In genomic region chr2:118711038-118711494, GRCm38 (mm10) we compare ENCODE assay signal across 7 mouse cellular contexts. TPM values are rescaled to one million over a fixed set of nuclear protein-coding genes. Genes with fewer than 3 reads are reported as not detected.
DNase-seq lines count a peak whose midpoint lies in the region; ATAC-seq and TF ChIP-seq lines count a peak whose summit lies in the region.

No protein-coding gene starts in this region.

- ATAC-seq in limb, embryonic 14.5 days (ENCODE audit: low FRiP score, low read depth), result peak; percentile 80
- ATAC-seq in midbrain, embryonic 16.5 days, result peak; percentile 73

- no peaks in the 10 kb centered on the region for H3K9me3 ChIP-seq in limb, embryonic 14.5 days (ENCODE audit: control insufficient read depth, low read length)
- no peaks in the 10 kb centered on the region for H3K9me3 ChIP-seq in midbrain, embryonic 16.5 days (replicated peaks; ENCODE audit: control insufficient read depth, low read length, poor library complexity, severe bottlenecking)

- peaks cover 58% of the 10 kb centered on the region for H3K27me3 ChIP-seq in limb, embryonic 14.5 days (ENCODE audit: control insufficient read depth, insufficient read depth, low read length)
- peaks cover 60% of the 10 kb centered on the region for H3K27me3 ChIP-seq in midbrain, embryonic 16.5 days (ENCODE audit: control insufficient read depth, insufficient read depth, low read depth, low read length)

- peaks cover 12% of the 10 kb centered on the region for H3K4me1 ChIP-seq in limb, embryonic 14.5 days (ENCODE audit: control insufficient read depth, insufficient read depth, low read length)
- H3K4me1 ChIP-seq in midbrain, embryonic 16.5 days (ENCODE audit: control insufficient read depth, insufficient read depth, low read length), result peaks cover 20% of the 10 kb centered on the region

- intact Hi-C loops in heart, postnatal 10 days (cut with DNase I), result no loop called here

- DNase-seq in ovary, postnatal 36 days (ENCODE audit: low spot score), result peak; percentile 63
- DNase-seq in ovary, postnatal 10 days (ENCODE audit: low spot score), result no peak
- peak; percentile 64 for DNase-seq in embryo, embryonic 10.5 days (ENCODE audit: low spot score)
- peak; percentile 54 to 64 for DNase-seq in heart, postnatal 10 days
- DNase-seq in limb, embryonic 14.5 days (ENCODE audit: low spot score), result peak; percentile 65
- DNase-seq in yolk sac, embryonic 10.5 days (ENCODE audit: low spot score), result peak; percentile 65

- TF ChIP-seq POLR2A in limb, embryonic 14.5 days (IDR thresholded peaks at IDR 0.05; ENCODE audit: borderline replicate concordance, extremely low read depth, insufficient read depth, insufficient read length), result no peak

- no peaks in the 10 kb centered on the region for H3K36me3 ChIP-seq in limb, embryonic 14.5 days (ENCODE audit: control insufficient read depth, insufficient read depth, low read length)
- no peaks in the 10 kb centered on the region for H3K36me3 ChIP-seq in midbrain, embryonic 16.5 days (ENCODE audit: control insufficient read depth, insufficient read depth, low read length)

- H3K4me2 ChIP-seq in limb, embryonic 14.5 days (replicated peaks; ENCODE audit: low read depth, low read length, severe bottlenecking), result peak overlapping the region; percentile 96
- H3K4me2 ChIP-seq in midbrain, embryonic 16.5 days (ENCODE audit: low read length), result peak overlapping the region; percentile 89

- peak overlapping the region; percentile 38; the same call in 1 of the 2 replicates for H3K9ac ChIP-seq in limb, embryonic 14.5 days (ENCODE audit: low read depth, low read length, severe bottlenecking)
- peak overlapping the region; percentile 59 for H3K9ac ChIP-seq in midbrain, embryonic 16.5 days (ENCODE audit: low read depth, low read length)

- no peak overlapping the region for H3K27ac ChIP-seq in limb, embryonic 14.5 days (replicated peaks; ENCODE audit: low read depth, low read length)
- no peak overlapping the region; the same call in 1 of the 2 replicates for H3K27ac ChIP-seq in midbrain, embryonic 16.5 days (ENCODE audit: low read length)

- peak overlapping the region; percentile 41 for H3K4me3 ChIP-seq in limb, embryonic 14.5 days (replicated peaks; ENCODE audit: low read length)
- peak overlapping the region; percentile 42 for H3K4me3 ChIP-seq in midbrain, embryonic 16.5 days (ENCODE audit: low read depth, low read length)

- 2% methylated on average over 30 of the region's 36 CpGs for WGBS in limb, embryonic 14.5 days
- under 1% methylated on average over 36 of the region's 36 CpGs for WGBS in midbrain, embryonic 16.5 days

RNA-seq across cellular contexts. Expression of gene Ankrd63, which starts 7.3 kb away (rescaled TPM):
- total RNA-seq in heart, postnatal 10 days (2021), result 1 to 10 TPM in 1 of 2 experiments, under 1 TPM in 1; 0.64 to 1.7 TPM
- 0.08 and 0.10 TPM in 2 replicates for polyA plus RNA-seq in limb, embryonic 14.5 days (2012; rRNA removed)
- 0.07 TPM in 1 of 2 replicates, not detected in the other for polyA plus RNA-seq in limb, embryonic 14.5 days (2014; fragmentation: Nextera tagmentation; extraction: Ambion mirVana)
- polyA plus RNA-seq in midbrain, embryonic 16.5 days (2015; fragmentation: Nextera tagmentation; extraction: Ambion mirVana), result not detected in 2 replicates

RNA-seq across cellular contexts. Expression of gene Plcb2, which starts 17.2 kb away (rescaled TPM):
- 1 to 10 TPM; 1.9 to 2.4 TPM for total RNA-seq in heart, postnatal 10 days (2021)
- 2.0 and 2.1 TPM in 2 replicates for polyA plus RNA-seq in limb, embryonic 14.5 days (2012; rRNA removed)
- 0.74 and 0.82 TPM in 2 replicates for polyA plus RNA-seq in limb, embryonic 14.5 days (2014; fragmentation: Nextera tagmentation; extraction: Ambion mirVana)
- 0.44 and 0.50 TPM in 2 replicates for polyA plus RNA-seq in midbrain, embryonic 16.5 days (2015; fragmentation: Nextera tagmentation; extraction: Ambion mirVana)

RNA-seq across cellular contexts. Expression of gene Inafm2, which starts 34.5 kb away (rescaled TPM):
- total RNA-seq in heart, postnatal 10 days (2021), result 10 to 100 TPM; 27.4 to 37.4 TPM
- 7.9 and 8.0 TPM in 2 replicates for polyA plus RNA-seq in limb, embryonic 14.5 days (2012; rRNA removed)
- polyA plus RNA-seq in limb, embryonic 14.5 days (2014; fragmentation: Nextera tagmentation; extraction: Ambion mirVana), result 24.4 and 27.9 TPM in 2 replicates
- 17.9 and 18.9 TPM in 2 replicates for polyA plus RNA-seq in midbrain, embryonic 16.5 days (2015; fragmentation: Nextera tagmentation; extraction: Ambion mirVana)

RNA-seq across cellular contexts. Expression of gene Pak6, which starts 48.0 kb away (rescaled TPM):
- total RNA-seq in heart, postnatal 10 days (2021), result 10 to 100 TPM; 13.5 to 15.3 TPM
- 4.8 and 5.5 TPM in 2 replicates for polyA plus RNA-seq in limb, embryonic 14.5 days (2012; rRNA removed)
- 3.8 and 4.6 TPM in 2 replicates for polyA plus RNA-seq in limb, embryonic 14.5 days (2014; fragmentation: Nextera tagmentation; extraction: Ambion mirVana)
- polyA plus RNA-seq in midbrain, embryonic 16.5 days (2015; fragmentation: Nextera tagmentation; extraction: Ambion mirVana), result 62.7 and 65.5 TPM in 2 replicates

RNA-seq across cellular contexts. Expression of gene Ccdc9b, which starts 51.4 kb away (rescaled TPM):
- 1 to 10 TPM; 8.4 to 9.9 TPM for total RNA-seq in heart, postnatal 10 days (2021)
- 1.7 and 1.8 TPM in 2 replicates for polyA plus RNA-seq in limb, embryonic 14.5 days (2012; rRNA removed)
- polyA plus RNA-seq in limb, embryonic 14.5 days (2014; fragmentation: Nextera tagmentation; extraction: Ambion mirVana), result 0.88 and 1.4 TPM in 2 replicates
- polyA plus RNA-seq in midbrain, embryonic 16.5 days (2015; fragmentation: Nextera tagmentation; extraction: Ambion mirVana), result 1.2 and 1.6 TPM in 2 replicates
